Mouse (Mus musculus) sigmoid colon, adult 10 weeks (tissue): ENCODE data around the gene Etv6. TPM values are rescaled to one million over a fixed set of nuclear protein-coding genes. Genes with fewer than 3 reads are reported as not detected.

ENCODE experiments used
- polyA plus RNA-seq: library from polyadenylated mRNA; stranded (reverse); fragments of 350-450 nt; fragmentation: Illumina TruSeq; extraction: RNeasy Lipid Tissue Mini Kit (QIAGEN cat#74804); gene quantifications from one replicate; pipeline ENCODE4 v1.2.3, GENCODE M21; 2014; ENCODE audit warnings: low read depth, low replicate concordance

Gene Etv6
- polyA plus RNA-seq = 29.1 TPM

GRCm38 (mm10) chr6:134035490-134036405 is at the start of gene Etv6:
TSS of gene Etv6 (plus strand) at chr6:134035700.

Other genes starting within 250 kb of the Etv6 start
- gene Kap, start 181.9 kb upstream of the Etv6 start, polyA plus RNA-seq = not detected